Mouse (Mus musculus) heart, embryonic 11.5 days (tissue): ENCODE results near the gene Sh3bgrl2. TPM values are rescaled to one million over a fixed set of nuclear protein-coding genes. Genes with fewer than 3 reads are reported as not detected.

Experiments used
- ATAC-seq: fragments of 200-750 bp; cut with Nextera tagmentation; replicated peaks from 2 replicates; pipeline ENCODE4 v1.8.0; 2017; ENCODE audit warnings: moderate library complexity; ENCODE audit not compliant: insufficient number of reproducible peaks, low FRiP score, low TSS enrichment
- H3K27ac ChIP-seq: fragments of 300-500 bp; sonication (generic); 2 replicates; pipeline ENCODE4 v1.5.1; 2014; ENCODE audit warnings: mild to moderate bottlenecking, low read depth, low read length
- H3K27me3 ChIP-seq: fragments of 300-500 bp; sonication (generic); 2 replicates; pipeline ENCODE4 v1.6.1; 2014; ENCODE audit warnings: mild to moderate bottlenecking, low read length, mixed read lengths; ENCODE audit not compliant: control insufficient read depth, insufficient read depth
- H3K36me3 ChIP-seq: fragments of 300-500 bp; sonication (generic); 2 replicates; pipeline ENCODE4 v1.6.1; 2014; ENCODE audit warnings: mild to moderate bottlenecking, low read length, moderate library complexity, mixed read lengths; ENCODE audit not compliant: control insufficient read depth, insufficient read depth
- H3K4me1 ChIP-seq: fragments of 300-500 bp; sonication (generic); 2 replicates; pipeline ENCODE4 v1.6.1; 2014; ENCODE audit warnings: low read length; ENCODE audit not compliant: control insufficient read depth, insufficient read depth
- H3K4me2 ChIP-seq: fragments of 300-500 bp; sonication (generic); 2 replicates; pipeline ENCODE4 v1.6.1; 2014; ENCODE audit warnings: mild to moderate bottlenecking, moderate library complexity
- H3K4me3 ChIP-seq: fragments of 300-500 bp; sonication (generic); 2 replicates; pipeline ENCODE4 v1.5.1; 2014; ENCODE audit warnings: low read depth, low read length
- H3K9ac ChIP-seq: fragments of 300-500 bp; sonication (generic); 2 replicates; pipeline ENCODE4 v1.6.1; 2014; ENCODE audit warnings: mild to moderate bottlenecking, low read depth, low read length, moderate library complexity
- H3K9me3 ChIP-seq: fragments of 300-500 bp; sonication (generic); replicated peaks from 2 replicates; pipeline ENCODE4 v1.6.1; 2016; ENCODE audit warnings: low read length; ENCODE audit not compliant: control insufficient read depth
- WGBS: fragments of 180-500 bp; shearing (Covaris S2); extraction: QIAGEN DNeasy Blood & Tissue Kit; methylation state at CpG from one replicate; pipeline ENCODE4 v1.1.7; 2014; ENCODE audit not compliant: insufficient replicate concordance; 5-methylcytosine and 5-hydroxymethylcytosine counted together
- polyA plus RNA-seq: library from polyadenylated mRNA; unstranded; fragments of >200 nt; fragmentation: Nextera tagmentation; extraction: Ambion mirVana; gene quantifications from 2 replicates; pipeline ENCODE4 v1.2.1, GENCODE M21; 2014

The Sh3bgrl2 gene
- polyA plus RNA-seq, 1 experiment from 2014 or later, result 22.4 TPM

DNA sequence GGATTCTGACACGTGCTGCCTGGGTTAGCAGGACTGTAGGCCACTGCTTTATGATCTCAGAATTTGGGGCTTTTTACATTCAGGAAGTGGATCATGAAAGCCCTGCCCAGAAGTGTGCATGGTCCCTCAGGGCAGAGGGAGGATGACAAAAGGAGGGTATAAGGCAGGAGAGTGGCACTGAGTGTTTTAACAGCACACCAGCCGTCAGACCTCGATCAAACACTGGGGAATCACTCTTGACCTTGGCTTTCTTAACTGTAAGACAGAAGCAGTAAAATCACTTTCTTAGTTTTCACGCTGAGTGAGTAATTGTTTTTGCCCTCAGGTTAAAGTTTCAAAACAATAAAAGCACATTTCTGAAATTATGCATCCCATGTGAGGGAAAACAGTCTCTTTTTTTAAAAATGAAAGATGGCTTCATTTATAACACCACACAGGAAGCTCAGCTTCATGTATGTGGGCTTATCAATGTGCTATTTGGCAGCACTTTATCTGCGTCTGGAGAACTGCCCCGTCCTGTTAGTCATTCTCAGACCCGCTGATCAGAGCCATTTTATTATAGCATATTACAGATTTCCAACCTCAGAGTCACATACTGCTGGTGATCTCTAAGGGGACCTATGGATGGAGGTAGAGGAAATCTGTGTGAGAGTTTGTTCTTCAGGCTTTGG is 28.0 kb downstream of the Sh3bgrl2 start:
- 50% methylated on average over 7 of the region's 7 CpGs for WGBS
- H3K27me3 ChIP-seq, result no peaks in the 10 kb centered on the region
- H3K9ac ChIP-seq, result no peak overlapping the region
- peaks cover 6% of the 10 kb centered on the region for H3K4me1 ChIP-seq
- H3K4me3 ChIP-seq, result no peak overlapping the region
- no peaks in the 10 kb centered on the region for H3K9me3 ChIP-seq
- H3K36me3 ChIP-seq, result no peaks in the 10 kb centered on the region
- H3K27ac ChIP-seq, result no peak overlapping the region
- no peak for ATAC-seq
- H3K4me2 ChIP-seq, result no peak overlapping the region

DNA sequence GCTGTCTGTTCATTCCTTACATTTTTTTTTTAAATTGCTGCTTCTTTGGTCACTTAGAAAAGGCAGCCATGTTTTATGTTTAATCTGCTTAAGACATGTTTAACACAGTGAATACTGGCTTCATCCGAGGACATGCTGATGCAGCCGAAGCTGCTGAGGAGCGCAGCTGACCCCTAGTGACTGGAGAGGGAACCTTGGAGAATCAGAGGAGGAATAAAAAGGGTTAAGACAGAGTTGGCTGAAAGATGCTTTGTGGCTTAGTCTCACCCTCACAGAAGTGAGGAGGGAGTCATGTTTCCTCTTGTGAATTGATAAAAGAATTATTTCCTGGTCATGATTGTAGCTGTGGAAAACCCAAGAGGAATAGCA is 28.5 kb downstream of the Sh3bgrl2 start:
- H3K4me2 ChIP-seq, result no peak overlapping the region
- no peaks in the 10 kb centered on the region for H3K9me3 ChIP-seq
- WGBS, result 34% methylated on average over 3 of the region's 3 CpGs
- ATAC-seq, result no peak
- H3K36me3 ChIP-seq, result no peaks in the 10 kb centered on the region
- H3K27me3 ChIP-seq, result no peaks in the 10 kb centered on the region
- H3K27ac ChIP-seq, result no peak overlapping the region
- H3K9ac ChIP-seq, result no peak overlapping the region
- H3K4me1 ChIP-seq, result peaks cover 6% of the 10 kb centered on the region
- no peak overlapping the region for H3K4me3 ChIP-seq

- no peak overlapping the region for H3K4me3 ChIP-seq
- 74% methylated on average over 7 of the region's 7 CpGs for WGBS
- ATAC-seq, result no peak
- H3K9ac ChIP-seq, result no peak overlapping the region
- H3K4me2 ChIP-seq, result no peak overlapping the region
- H3K27ac ChIP-seq, result no peak overlapping the region
- no peaks in the 10 kb centered on the region for H3K27me3 ChIP-seq
- H3K36me3 ChIP-seq, result no peaks in the 10 kb centered on the region
- H3K9me3 ChIP-seq, result no peaks in the 10 kb centered on the region
- H3K4me1 ChIP-seq, result peaks cover 6% of the 10 kb centered on the region
These were observed 29.1 kb downstream of the Sh3bgrl2 start for GRCm38 (mm10) chr9:83577260-83577659.

DNA sequence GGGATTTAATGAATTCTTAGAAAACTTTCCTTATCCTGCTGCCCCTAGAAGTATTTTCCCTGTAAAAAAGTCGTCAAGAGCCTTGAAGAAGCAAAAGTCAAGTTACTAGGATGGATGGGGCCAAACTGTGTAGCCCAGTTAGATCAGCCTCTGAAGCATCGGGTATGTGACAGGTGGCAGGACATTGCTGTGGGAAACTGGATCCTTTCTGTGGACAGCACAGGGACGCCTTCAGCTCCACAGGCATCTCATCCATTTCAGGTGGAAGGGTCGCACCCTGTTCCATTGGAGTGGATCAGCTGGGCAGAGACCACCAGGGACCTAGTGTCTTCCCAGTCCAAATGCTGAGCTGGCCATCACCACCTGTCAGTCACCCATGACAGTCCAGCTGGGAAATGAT is 30.9 kb downstream of the Sh3bgrl2 start:
- ATAC-seq, result no peak
- H3K27me3 ChIP-seq, result no peaks in the 10 kb centered on the region
- H3K9me3 ChIP-seq, result no peaks in the 10 kb centered on the region
- no peak overlapping the region for H3K9ac ChIP-seq
- H3K36me3 ChIP-seq, result no peaks in the 10 kb centered on the region
- H3K4me1 ChIP-seq, result peaks cover 3% of the 10 kb centered on the region; the same call in 1 of the 2 replicates
- no peak overlapping the region for H3K4me2 ChIP-seq
- H3K27ac ChIP-seq, result no peak overlapping the region
- 78% methylated on average over 4 of the region's 4 CpGs for WGBS
- H3K4me3 ChIP-seq, result no peak overlapping the region

DNA sequence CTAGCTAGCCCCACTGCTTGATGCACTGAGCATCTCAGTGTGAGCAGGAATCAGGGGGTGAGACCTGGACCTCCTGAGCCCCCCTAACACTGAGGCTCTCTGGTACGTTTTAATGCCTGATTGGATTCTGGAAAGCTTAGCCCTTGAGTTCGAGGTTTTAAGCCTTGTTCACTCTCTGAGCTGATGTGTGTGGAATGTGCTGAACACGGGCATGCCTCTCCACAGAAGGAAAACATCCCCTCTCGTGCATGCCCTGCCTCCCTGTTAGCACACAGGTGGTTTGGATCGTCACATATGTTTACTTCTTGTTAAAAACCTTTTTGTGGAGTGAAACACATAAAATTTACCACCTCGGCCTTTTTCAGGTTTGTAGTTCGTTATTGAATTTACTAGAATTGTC is 34.6 kb downstream of the Sh3bgrl2 start:
- no peaks in the 10 kb centered on the region for H3K4me1 ChIP-seq
- no peaks in the 10 kb centered on the region for H3K36me3 ChIP-seq
- no peak for ATAC-seq
- no peak overlapping the region for H3K4me2 ChIP-seq
- H3K4me3 ChIP-seq, result no peak overlapping the region
- no peak overlapping the region for H3K27ac ChIP-seq
- H3K9me3 ChIP-seq, result no peaks in the 10 kb centered on the region
- H3K27me3 ChIP-seq, result no peaks in the 10 kb centered on the region
- 57% methylated on average over 7 of the region's 7 CpGs for WGBS
- H3K9ac ChIP-seq, result no peak overlapping the region

- Histone ChIP-seq H3K4me2 (no peak overlapping the region), H3K4me3 (no peak overlapping the region), H3K9ac (no peak overlapping the region), H3K27me3 (no peaks in the 10 kb centered on the region), H3K27ac (no peak overlapping the region), H3K36me3 (no peaks in the 10 kb centered on the region), H3K9me3 (no peaks in the 10 kb centered on the region), H3K4me1 (peaks cover 6% of the 10 kb centered on the region)
- 87% methylated on average over 17 of the region's 17 CpGs for WGBS
- ATAC-seq, result no peak
These were observed 38.4 kb downstream of the Sh3bgrl2 start for GRCm38 (mm10) chr9:83586316-83587050.

DNA sequence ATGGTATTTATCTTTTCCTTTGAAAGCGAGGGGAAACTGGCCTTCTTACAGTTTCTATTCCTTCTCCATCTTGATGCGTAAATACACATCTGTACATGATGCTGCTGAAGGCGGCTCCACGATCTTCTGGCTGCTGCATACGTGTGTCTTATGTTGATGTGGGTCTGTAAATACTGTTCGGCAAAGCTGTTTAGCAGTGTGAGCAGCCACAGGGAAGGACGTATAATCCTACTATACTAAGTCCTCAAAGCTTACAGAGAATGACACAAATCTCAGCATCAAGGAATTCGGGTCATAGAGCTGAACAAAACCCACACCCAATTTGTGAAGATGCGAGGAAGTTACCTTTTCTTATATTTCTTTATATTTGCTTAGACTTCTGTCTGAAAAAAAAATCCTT is 39.0 kb downstream of the Sh3bgrl2 start:
- H3K4me3 ChIP-seq, result no peak overlapping the region
- no peaks in the 10 kb centered on the region for H3K9me3 ChIP-seq

DNA sequence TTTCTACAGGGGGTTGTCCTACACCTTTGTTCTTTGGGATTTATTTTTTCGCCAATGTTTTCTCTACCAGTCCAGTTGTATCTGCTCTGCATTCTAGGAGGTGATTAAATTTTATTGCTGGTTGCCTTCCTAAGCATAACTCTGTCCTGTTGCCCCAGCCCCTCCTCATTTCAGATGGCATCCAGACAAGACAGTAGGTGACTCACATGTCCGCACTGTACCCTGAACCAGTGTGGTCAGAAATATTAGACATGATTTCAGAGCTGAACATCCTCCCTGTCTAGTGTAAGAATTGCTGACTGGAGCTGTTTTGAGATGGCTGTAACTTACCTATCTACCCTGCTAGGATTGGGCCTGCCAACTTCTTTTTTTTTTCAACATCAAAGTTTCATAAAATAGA is 40.9 kb downstream of the Sh3bgrl2 start:
- Histone ChIP-seq H3K4me2 (no peak overlapping the region), H3K9me3 (no peaks in the 10 kb centered on the region), H3K27me3 (no peaks in the 10 kb centered on the region), H3K4me1 (peaks cover 6% of the 10 kb centered on the region), H3K27ac (no peak overlapping the region), H3K9ac (no peak overlapping the region), H3K36me3 (no peaks in the 10 kb centered on the region), H3K4me3 (no peak overlapping the region)
- no peak for ATAC-seq
- whole genome bisulfite sequencing, result 90% methylated on average over 2 of the region's 2 CpGs

More for the DNA sequence above, 39.0 kb downstream of the Sh3bgrl2 start:
- no peaks in the 10 kb centered on the region for H3K36me3 ChIP-seq
- 82% methylated on average over 9 of the region's 9 CpGs for WGBS
- H3K27me3 ChIP-seq, result no peaks in the 10 kb centered on the region
- peaks cover 6% of the 10 kb centered on the region for H3K4me1 ChIP-seq
- no peak for ATAC-seq
- H3K9ac ChIP-seq, result no peak overlapping the region
- H3K4me2 ChIP-seq, result no peak overlapping the region
- H3K27ac ChIP-seq, result no peak overlapping the region
